Mouse (Mus musculus): Measurements from ENCODE around the gene Rpl23. TPM values are rescaled to one million over a fixed set of nuclear protein-coding genes. Genes with fewer than 3 reads are reported as not detected.

The Rpl23 gene
- total RNA-seq, 2 experiments from 2014 or later, result 607 to 676 TPM

- intact Hi-C loops (cut with DNase I; ENCODE audit: low total_unique reads), result no loop called here
- no peak for DNase-seq
These were observed 5.6 kb downstream of the Rpl23 start for GRCm38 (mm10) chr11:97776497-97777128.

DNA sequence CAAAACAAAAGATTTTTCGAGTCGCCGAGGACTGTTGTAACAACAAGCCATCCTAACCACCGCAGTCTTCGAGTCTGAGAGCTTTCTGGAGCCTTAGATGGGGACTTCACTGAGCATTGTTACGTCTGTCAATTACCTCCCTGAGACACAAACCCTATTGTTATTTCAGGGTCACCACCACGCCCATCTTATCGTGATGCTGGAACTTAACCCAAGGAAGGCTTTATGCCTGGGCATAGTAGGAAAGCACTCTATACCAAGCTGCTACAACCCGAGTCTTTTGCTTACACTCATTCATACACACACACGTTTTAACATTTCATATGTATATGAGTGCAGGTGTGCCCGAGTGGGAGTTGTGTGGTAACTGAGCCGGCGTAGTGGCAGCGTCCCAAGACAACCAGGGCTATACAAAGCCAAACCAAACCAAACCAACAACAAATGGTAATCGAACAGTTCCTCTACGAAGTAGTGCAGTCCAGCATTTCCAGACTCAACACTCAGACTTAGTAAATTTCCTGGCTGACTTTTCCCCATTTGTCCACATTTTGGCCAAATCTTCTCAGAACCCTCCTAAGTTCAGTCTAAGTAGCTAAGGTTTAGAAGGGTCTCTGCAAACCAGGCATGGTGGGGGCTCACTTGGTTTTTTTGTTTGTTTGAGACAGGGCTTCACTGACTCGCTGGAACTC, 6.3 kb downstream of the Rpl23 start, which contains the start of gene 1700001P01Rik:
Gene 1700001P01Rik (minus strand): TSS at position 111 of the 689 bp plus-strand sequence.
- intact Hi-C loops (cut with DNase I; ENCODE audit: low total_unique reads), result no loop called here
- DNase-seq, result no peak

- intact Hi-C loops (cut with DNase I; ENCODE audit: low total_unique reads), result no loop called here
- no peak for DNase-seq
These were observed 7.1 kb downstream of the Rpl23 start for GRCm38 (mm10) chr11:97775186-97775585.

DNA sequence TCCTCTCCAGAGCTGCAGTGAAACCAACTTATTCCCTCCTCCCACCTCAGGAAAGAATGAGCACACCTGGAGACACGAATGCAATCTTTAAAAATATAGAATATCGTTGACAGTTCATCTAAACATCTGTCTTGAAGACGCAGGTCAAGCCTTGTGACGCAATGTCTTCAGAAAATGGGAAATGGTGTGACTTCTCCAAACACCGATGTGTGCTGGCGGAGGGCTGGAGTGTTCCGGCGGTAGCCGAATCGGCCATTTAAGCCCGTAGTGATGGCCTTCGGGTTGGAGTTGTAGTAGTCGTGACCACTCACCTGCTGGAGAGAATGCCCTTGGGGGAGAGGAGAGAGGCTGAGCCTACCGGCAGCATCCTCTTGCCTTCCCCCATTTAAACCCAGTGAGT, 10.8 kb downstream of the Rpl23 start:
- no peak for DNase-seq
- intact Hi-C loops (cut with DNase I; ENCODE audit: low total_unique reads), result no loop called here

DNA sequence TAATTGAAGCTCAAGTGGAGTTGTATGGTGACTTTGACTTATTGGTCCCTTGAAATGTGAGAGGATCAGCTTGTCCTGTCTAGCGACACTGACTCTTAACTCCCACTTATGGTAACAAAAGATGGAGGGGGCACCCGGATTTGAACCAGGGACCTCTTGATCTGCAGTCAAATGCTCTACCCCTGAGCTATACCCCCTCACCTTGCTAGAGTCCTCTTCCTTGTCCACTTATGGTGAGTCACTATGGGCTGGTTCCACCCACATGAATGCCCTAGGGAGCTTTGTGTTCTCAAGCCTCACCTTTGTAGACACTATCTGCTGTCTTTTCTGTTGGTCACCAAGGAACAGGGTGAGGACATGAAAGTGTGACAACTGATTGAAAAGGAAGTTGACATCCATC, 12.5 kb downstream of the Rpl23 start:
- intact Hi-C loops (cut with DNase I; ENCODE audit: low total_unique reads), result no loop called here
- no peak for DNase-seq

DNA sequence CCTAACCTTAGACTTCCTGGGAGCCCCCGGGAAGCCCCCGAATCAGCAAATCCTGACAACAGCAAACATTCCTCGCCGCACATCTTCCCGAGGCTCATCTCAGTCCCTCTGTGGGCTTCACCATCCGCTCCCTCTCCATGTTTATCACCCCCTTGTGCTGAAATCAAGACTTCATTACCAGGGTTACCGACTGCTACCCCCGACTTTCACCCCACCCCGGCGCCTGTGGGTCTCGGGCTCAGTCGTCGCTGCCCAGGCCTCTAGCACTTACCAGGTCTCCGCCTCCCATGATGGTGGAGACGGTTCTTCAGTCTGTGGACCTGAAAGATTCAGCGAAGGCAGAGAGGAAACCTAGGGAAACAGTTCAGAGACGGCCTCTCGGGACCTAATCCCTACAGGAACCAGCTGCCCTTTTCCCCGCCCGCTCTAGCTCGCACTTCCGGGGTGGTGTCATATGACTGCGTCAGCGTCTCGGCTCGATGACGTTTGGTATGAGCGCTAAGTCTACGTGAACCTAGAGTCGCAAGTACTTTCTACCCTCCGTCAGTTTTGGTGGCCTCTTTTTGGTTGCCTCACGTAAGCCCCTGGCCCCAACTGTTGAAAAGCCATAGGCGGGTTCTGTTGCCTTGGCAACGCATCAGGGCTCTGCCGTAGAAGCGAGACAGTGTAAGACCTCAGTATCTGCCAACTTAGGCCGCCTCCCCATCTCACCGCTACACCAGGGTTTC, 15.9 kb downstream of the Rpl23 start, which contains the start of gene Cwc25:
Gene Cwc25 (minus strand): TSS at position 403 of the 728 bp plus-strand sequence.
- intact Hi-C loops (cut with DNase I; ENCODE audit: low total_unique reads), result no loop called here
- DNase-seq, result peak; percentile 93

DNA sequence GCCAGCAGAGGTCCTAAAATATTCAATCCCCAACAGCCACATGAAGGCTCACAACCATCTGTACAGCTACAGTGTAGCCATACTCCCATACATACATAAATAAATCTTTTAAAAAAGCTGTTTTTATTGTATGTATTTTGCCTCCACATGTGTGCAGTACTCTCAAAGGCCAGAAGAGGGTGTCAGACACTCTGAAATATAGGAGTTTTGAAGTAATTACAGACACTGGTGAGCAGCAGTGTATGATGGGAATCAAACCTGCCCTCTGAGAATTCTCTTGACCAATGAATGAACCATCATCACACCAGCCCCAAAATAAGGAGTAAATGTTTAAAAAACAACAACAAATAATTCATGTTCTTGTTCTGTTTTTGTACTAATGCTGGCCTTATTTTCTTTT, 20.6 kb downstream of the Rpl23 start:
- DNase-seq, result no peak
- intact Hi-C loops (cut with DNase I; ENCODE audit: low total_unique reads), result no loop called here

DNA sequence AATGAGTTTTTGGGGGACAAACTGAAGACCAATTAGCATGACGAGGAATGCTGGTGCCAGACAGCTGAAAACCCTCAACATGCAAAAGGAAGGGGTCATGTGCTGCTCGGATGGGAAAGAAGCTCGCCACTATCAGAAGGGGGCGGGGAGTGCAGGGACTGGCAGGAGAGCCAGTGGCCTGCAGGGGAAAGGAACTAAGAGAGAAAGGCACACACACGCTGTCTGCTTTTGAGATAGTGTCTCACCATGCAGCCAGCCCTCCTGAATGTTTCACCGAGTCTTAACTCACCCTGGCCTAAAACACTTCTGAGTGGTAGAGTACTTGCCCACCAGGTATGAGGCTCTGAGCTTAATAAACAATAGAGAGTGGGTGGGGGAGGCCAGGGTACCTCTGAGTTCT, 23.3 kb downstream of the Rpl23 start:
- no peak for DNase-seq
- intact Hi-C loops (cut with DNase I; ENCODE audit: low total_unique reads), result no loop called here

GRCm38 (mm10) chr11:97758125-97758524, 24.1 kb downstream of the Rpl23 start:
- DNase-seq, result no peak
- intact Hi-C loops (cut with DNase I; ENCODE audit: low total_unique reads), result no loop called here

- intact Hi-C loops (cut with DNase I; ENCODE audit: low total_unique reads), result no loop called here
- DNase-seq, result no peak
These were observed 29.0 kb downstream of the Rpl23 start for GRCm38 (mm10) chr11:97753277-97753676.

- intact Hi-C loops (cut with DNase I; ENCODE audit: low total_unique reads), result no loop called here
- no peak for DNase-seq
These were observed 33.7 kb downstream of the Rpl23 start for GRCm38 (mm10) chr11:97748496-97748895.

DNA sequence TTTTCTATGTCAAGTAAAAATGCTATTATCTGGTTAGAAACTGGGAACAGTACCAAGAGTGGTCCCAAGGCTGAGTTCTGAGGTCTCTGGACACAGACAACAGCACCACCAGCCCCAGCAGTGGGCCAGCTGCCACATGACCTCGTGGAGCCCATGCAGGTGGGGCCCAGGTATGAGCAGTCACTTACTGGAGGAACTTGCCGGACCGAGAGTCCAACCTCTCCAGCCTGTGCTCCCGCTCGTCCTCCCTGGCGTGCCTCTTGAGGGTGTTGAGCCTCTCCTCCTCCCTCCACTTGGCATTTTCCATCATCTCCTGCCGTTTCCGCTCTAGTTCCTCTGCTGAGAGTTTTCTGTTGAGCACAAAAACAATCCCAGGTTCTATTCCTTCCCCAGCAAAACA, 34.5 kb downstream of the Rpl23 start:
- DNase-seq, result peak; percentile 29
- intact Hi-C loops (cut with DNase I; ENCODE audit: low total_unique reads), result no loop called here

- intact Hi-C loops (cut with DNase I; ENCODE audit: low total_unique reads), result no loop called here
These were observed 36.9 kb downstream of the Rpl23 start for GRCm38 (mm10) chr11:97745331-97745721.

DNA sequence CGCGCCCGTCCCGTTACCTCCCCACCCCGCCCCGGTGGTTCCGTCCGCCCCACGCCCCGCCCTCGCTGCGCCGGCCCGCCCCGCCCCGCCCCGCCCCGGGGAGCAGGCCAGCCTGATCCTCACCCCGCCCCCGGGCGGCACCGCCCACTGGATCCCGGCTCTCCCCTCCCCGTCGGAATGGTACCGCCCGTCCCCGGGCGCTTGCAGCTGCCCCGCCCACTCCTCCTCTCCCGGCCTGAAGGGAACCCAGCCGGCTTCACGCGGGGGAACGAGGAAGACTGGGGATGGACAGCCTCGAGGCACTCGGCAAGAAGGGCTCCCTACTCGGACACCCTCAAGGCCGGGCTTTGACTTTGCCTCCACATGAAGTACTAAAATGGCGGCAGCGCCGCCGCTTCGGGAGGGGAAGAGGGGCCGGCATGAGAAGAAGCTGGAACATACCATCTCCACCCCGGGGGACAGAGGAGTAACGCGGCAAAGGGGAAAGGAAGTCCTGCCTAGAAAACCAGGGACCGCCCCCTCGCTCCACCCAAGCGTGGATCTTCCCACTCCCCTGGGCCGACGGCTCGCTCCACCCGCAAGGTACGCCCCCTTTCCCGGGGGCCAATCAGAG, 37.4 kb downstream of the Rpl23 start:
- intact Hi-C loops (cut with DNase I; ENCODE audit: low total_unique reads), result loop anchor here (5.0 kb wide), 1 partner anchor 38 kb away; no protein-coding TSS in a partner anchor
- DNase-seq, result peak; percentile 99

More at GRCm38 (mm10) chr11:97745331-97745721, 36.9 kb downstream of the Rpl23 start:
- DNase-seq, result no peak

DNA sequence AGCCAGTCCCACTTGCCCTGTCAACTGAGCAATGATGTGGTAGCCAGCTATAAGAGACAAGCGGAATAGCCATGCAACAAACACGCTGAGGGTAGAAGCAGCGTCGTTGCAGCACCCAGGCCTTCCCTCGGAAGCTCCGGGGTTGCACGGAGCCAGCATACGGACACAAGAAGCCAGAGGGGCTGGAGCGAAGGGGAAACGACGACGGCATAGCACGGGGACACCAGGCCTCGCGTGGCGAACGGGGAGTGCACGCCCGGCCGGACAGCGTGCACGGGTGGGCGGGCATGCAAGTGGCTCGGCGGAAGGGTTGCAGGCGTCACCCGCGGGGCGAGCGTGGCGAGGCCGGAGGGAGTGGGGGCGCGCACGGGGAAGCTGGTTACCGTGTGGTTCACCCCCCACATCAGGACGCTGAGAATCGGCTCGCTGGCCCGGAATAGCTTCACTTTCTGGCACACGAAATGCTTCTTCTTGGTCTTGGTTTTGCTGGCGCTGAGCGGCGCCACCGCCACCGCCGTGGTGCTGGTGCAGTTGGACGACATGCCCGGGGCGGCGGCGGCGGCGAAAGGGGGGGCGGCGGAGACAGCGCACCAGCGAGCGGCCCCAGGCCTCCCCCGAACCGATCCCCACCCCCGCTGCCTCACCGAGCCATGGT, 38.0 kb downstream of the Rpl23 start, which contains the start of gene Pip4k2b:
Gene Pip4k2b (minus strand): TSS at position 642 of the 655 bp plus-strand sequence.
- peak; percentile 69 for DNase-seq
- intact Hi-C loops (cut with DNase I; ENCODE audit: low total_unique reads), result loop anchor here (5.0 kb wide), 1 partner anchor 37 kb away; no protein-coding TSS in a partner anchor

GRCm38 (mm10) chr11:97743423-97743822, 38.8 kb downstream of the Rpl23 start:
- intact Hi-C loops (cut with DNase I; ENCODE audit: low total_unique reads), result loop anchor here (5.0 kb wide), 1 partner anchor 36 kb away; no protein-coding TSS in a partner anchor
- no peak for DNase-seq

DNA sequence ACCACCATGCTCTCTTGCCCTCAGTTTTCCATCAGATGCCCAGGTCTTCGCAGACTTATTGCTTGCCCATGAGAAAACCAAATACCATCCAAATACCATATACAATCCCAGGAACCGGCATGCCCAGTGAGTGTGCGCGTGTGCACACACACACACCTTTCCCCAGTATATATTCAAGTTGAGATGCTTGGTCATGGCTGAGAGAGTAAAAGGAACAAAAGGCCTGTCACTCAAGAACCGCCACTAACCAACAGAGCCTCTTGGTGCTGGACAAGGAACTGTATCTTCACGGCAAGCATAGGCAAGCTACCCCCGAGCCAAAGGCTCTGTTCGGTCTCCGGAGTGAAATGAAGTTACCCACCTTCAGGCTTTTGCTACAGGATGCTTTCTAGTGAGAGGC, 39.6 kb downstream of the Rpl23 start:
- intact Hi-C loops (cut with DNase I; ENCODE audit: low total_unique reads), result loop anchor here (5.0 kb wide), 1 partner anchor 35 kb away; no protein-coding TSS in a partner anchor
- DNase-seq, result no peak

DNA sequence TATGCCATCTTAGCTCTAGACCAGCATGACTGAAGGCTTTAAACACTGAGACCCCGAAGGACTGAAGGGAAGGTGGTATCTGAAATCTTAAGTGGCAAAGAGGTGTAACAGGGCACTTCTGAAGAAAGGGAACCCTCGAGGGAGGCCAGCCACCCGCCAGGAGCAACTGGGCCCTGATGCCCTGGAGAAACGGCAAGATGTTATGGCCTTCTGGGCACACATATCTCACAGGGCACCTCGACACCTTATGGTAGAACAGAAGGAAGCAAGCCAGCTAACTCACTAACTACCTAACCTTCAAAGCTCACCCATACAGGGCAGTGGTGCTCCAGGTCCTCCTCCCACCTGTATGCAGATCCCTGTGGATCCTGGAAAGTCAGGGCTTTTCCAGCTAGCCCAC, 40.1 kb downstream of the Rpl23 start:
- intact Hi-C loops (cut with DNase I; ENCODE audit: low total_unique reads), result loop anchor here (5.0 kb wide), 1 partner anchor 35 kb away; no protein-coding TSS in a partner anchor
- no peak for DNase-seq

GRCm38 (mm10) chr11:97740190-97740589, 42.0 kb downstream of the Rpl23 start:
- peak; percentile 42 for DNase-seq
- intact Hi-C loops (cut with DNase I; ENCODE audit: low total_unique reads), result loop anchor here (5.0 kb wide), 1 partner anchor 33 kb away; no protein-coding TSS in a partner anchor
